Mouse (Mus musculus): ENCODE data around the gene Kif5c.

Kif5c gene

GRCm38 (mm10) chr2:49676020-49676419, 56.9 kb downstream of the Kif5c start:
- DNase-seq = no peak

- no peak for DNase-seq
These were observed 59.3 kb downstream of the Kif5c start for GRCm38 (mm10) chr2:49678386-49678785.

- DNase-seq = no peak
These were observed 60.3 kb downstream of the Kif5c start for GRCm38 (mm10) chr2:49679135-49679964.

GRCm38 (mm10) chr2:49682754-49683153, 63.7 kb downstream of the Kif5c start:
- no peak for DNase-seq

- no peak for DNase-seq
These were observed 65.7 kb downstream of the Kif5c start for GRCm38 (mm10) chr2:49684808-49685207.

GRCm38 (mm10) chr2:49690421-49690826, 71.3 kb downstream of the Kif5c start:
- no peak for DNase-seq

GRCm38 (mm10) chr2:49691441-49691840, 72.3 kb downstream of the Kif5c start:
- DNase-seq = no peak

- no peak for DNase-seq
These were observed 75.6 kb downstream of the Kif5c start for GRCm38 (mm10) chr2:49694727-49695126.

GRCm38 (mm10) chr2:49695461-49695860, 76.4 kb downstream of the Kif5c start:
- no peak for DNase-seq

GRCm38 (mm10) chr2:49698851-49699250, 79.8 kb downstream of the Kif5c start:
- DNase-seq = no peak

- no peak for DNase-seq
These were observed 81.3 kb downstream of the Kif5c start for GRCm38 (mm10) chr2:49700176-49700971.

GRCm38 (mm10) chr2:49710223-49710622, 91.1 kb downstream of the Kif5c start:
- no peak for DNase-seq

- DNase-seq = no peak
These were observed 92.6 kb downstream of the Kif5c start for GRCm38 (mm10) chr2:49711693-49712092.

GRCm38 (mm10) chr2:49712336-49712887, 93.3 kb downstream of the Kif5c start:
- no peak for DNase-seq

GRCm38 (mm10) chr2:49716490-49716889, 97.4 kb downstream of the Kif5c start:
- DNase-seq = no peak

- no peak for DNase-seq
These were observed 98.5 kb downstream of the Kif5c start for GRCm38 (mm10) chr2:49717437-49718116.

GRCm38 (mm10) chr2:49718492-49718891, 99.4 kb downstream of the Kif5c start:
- DNase-seq = no peak

- DNase-seq = no peak
These were observed 100.1 kb downstream of the Kif5c start for GRCm38 (mm10) chr2:49718935-49719850.

GRCm38 (mm10) chr2:49719854-49720253, 100.8 kb downstream of the Kif5c start:
- DNase-seq = no peak

GRCm38 (mm10) chr2:49720343-49720742, 101.2 kb downstream of the Kif5c start:
- no peak for DNase-seq

- no peak for DNase-seq
These were observed 103.2 kb downstream of the Kif5c start for GRCm38 (mm10) chr2:49722331-49722730.

- DNase-seq = no peak
These were observed 103.9 kb downstream of the Kif5c start for GRCm38 (mm10) chr2:49722983-49723382.
